Mouse (Mus musculus): ENCODE data around the gene Skap1.

DNA sequence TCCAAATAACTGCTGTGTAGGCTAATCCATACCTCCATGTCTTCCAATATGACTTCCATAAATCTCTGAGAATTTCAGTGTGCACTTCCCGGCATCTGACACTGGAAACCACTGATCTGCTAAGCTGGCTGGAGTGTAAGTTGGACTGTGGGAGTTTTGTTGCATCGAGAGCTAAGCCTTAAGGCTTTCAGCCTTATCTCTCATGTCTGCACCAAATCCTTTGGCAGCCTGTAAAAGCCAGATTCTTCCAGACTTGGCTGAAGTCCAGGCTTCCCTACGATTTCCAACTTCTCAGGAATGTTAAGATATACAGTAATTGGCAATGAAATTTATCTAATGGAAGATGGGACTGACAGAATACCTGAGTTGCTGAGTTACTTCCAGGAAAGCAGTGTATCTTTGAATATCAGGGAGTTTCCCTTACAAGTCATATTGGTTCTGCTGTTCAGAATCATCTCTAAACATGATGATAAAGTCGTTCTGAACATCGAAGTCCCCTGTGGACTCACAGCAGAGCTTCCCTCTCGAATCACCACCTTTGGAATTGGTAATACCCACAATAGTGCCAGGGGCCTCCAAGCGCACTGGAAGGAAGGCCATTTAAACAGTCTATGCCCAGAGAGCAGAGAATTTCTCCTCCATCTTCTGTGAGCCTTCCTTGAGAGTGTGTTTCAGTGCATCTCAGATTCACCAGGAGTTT lies 140.5 kb downstream of the Skap1 start:
- TF ChIP-seq POLR2A (IDR thresholded peaks at IDR 0.05; ENCODE audit: insufficient read depth, low read length) (no peak), CTCF (IDR thresholded peaks at IDR 0.05; ENCODE audit: low read depth, low read length) (no peak)

Data from ES-Bruce4 (cell line).